Mouse (Mus musculus): ENCODE results near the gene Slc5a5.
A peak's percentile ranks its signal among the peaks of the same experiment; 100 is the strongest.

Gene Slc5a5

GRCm38 (mm10) chr8:70892022-70892895 is at the start of gene Slc5a5:
Slc5a5 (minus strand) TSS chr8:70892757.
- DNase-seq, result no peak

DNA sequence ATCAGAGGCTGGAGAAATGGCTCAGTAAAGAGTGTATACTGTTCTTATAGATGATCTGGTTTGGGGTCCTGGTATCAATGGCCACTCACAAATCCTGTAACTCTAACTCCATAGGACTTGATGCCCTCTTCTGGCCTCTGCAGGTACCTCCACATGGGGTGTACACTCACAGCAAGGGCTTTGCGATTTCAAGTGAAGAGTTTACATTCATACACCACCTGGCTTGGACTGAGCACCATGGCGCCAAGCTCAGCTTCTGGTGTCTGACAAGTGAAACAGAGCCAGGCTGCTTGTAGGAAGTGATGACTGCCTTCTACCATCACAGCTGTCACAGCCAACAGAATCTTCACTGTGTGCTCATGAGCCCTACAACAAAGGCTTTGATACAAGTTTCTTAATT is 48.9 kb upstream of the Slc5a5 start:
- peak; percentile 38 for DNase-seq

DNA sequence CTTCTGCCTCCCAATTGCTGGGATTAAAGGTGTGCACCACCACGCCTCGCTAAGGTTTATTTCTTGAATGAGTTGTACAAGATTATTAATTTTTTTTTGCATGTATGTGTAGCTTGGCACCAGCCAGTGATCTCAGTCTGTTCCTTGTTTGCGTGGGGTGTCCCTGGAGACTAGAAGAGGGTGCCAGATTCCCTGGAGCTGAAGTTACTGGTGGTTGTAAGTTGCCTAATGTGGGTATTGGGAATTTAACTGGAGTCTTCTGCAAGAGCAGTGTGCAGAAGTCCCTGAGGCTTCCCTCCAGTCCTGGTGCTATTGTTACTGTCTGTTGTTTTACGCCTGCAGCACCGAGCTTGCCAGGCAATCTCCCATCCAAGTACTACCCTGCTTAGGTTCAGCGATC is 44.6 kb upstream of the Slc5a5 start:
- peak; percentile 45 for DNase-seq

DNA sequence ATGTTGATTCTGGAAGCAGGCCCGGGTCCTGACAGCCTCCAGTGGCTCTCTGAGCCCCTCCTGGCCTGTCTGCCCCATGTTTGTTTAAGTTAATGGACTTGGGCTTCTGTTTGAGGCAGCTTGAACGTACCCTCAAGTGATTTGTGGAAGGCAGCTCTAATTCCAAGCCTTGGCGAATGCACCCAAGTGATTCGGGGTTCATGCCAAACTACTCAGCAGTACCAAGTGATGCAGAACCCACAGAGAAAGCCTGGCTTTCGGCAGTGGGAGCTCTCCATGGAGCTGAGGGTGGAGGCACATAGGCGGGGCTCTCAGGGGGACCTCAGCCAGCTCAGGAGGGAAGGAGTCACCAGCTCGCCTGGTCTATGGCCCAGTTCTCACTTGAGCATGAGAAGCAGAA is 42.2 kb upstream of the Slc5a5 start:
- peak; percentile 40 for DNase-seq

DNA sequence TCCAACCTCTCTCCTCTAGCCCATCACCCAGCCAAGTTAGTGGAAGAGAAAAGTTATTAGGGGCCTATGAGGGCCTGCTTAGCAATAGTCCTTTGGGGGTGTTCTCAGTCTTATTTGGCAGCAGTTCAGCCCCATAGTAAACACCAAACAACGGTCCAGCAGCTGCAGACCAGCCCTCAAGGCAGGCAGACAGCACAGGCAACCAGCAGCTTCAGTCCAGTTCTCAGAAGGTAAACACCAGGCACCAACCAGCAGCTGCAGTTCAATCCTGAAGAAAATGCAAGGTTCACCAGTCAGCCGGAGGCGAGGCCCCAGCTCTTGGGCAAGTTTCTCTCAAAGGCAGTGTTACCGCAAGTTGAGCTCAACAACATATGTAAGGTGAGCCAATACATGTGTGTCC is 40.5 kb upstream of the Slc5a5 start:
- no peak for DNase-seq

GRCm38 (mm10) chr8:70931731-70932130 is 39.2 kb upstream of the Slc5a5 start:
- DNase-seq, result no peak

DNA sequence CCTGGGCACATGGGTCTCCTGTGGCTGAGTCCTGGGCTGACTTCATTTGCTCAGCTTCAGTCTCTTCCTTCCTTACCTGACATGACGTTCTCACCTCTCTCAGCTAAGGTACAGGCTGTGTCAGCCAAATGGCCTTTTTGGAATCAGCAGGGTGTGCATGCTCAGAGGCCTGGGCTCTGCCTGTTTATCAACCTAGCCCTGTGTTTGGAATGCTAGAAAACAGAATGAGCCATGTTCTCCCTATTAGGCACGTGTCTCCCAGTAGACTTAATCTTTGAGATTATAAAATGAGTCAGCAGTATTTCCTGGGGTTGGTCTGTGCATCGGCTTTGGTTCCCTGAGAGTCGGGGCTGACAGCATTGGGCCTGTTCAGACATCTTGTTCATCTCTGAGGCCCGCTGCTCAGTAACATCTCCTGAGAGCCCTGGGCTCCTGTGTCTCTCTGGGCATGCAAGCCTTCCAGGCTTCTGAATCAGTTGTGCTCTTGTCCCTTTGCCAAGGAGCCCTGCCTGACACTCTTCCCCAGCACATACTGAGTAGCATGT is 36.3 kb upstream of the Slc5a5 start:
- peak; percentile 0 for DNase-seq

- peak; percentile 2 for DNase-seq
Measured at GRCm38 (mm10) chr8:70928096-70928495, 35.5 kb upstream of the Slc5a5 start.

DNA sequence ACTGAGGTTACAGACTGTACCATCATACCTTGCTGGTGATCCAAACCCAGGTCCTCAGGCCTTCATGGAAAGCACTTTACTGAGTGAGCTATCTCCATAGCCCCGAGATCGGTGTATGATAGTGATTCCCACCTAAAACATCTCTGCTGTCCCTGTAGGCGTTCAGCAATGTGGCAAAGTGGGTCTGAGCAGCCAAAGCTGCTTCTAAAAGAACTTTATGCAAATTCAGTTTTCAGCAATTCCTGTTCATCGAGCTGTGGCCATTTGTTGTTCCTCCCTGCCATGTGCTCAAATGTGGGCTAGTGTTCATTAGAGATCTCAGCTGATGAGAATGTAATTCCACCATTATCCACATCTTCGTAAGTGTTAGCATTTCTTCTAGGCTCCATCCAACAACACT is 33.8 kb upstream of the Slc5a5 start:
- DNase-seq, result peak; percentile 61

DNA sequence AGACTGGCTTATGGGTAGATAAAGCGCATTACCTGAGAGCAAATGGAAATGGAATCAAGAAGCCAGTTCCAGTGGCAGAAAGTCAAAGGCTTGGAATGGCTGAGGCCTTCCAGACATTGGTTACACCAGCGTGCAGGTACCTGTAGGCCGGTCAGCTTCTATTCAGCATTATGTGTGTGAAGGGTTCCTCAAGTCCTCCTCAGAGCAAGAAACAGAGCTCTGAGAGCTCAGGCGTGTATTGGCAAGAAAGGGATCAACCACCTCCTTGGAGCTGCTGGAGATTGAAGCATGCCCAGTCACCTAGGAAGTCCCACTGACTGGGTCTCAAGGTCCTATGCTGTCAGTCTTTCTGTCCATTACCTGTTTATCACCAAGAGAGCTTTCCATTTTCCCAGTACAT is 33.2 kb upstream of the Slc5a5 start:
- DNase-seq, result no peak

- DNase-seq, result peak; percentile 1
Measured at GRCm38 (mm10) chr8:70924151-70924550, 31.6 kb upstream of the Slc5a5 start.

- no peak for DNase-seq
Measured at GRCm38 (mm10) chr8:70920049-70920922, 27.7 kb upstream of the Slc5a5 start.

- DNase-seq, result no peak
Measured at GRCm38 (mm10) chr8:70914704-70915103, 22.1 kb upstream of the Slc5a5 start.

- DNase-seq, result no peak
Measured at GRCm38 (mm10) chr8:70913523-70913922, 21.0 kb upstream of the Slc5a5 start.

GRCm38 (mm10) chr8:70912955-70913354 is 20.4 kb upstream of the Slc5a5 start:
- DNase-seq, result no peak

GRCm38 (mm10) chr8:70911596-70911995 is 19.0 kb upstream of the Slc5a5 start:
- no peak for DNase-seq

DNA sequence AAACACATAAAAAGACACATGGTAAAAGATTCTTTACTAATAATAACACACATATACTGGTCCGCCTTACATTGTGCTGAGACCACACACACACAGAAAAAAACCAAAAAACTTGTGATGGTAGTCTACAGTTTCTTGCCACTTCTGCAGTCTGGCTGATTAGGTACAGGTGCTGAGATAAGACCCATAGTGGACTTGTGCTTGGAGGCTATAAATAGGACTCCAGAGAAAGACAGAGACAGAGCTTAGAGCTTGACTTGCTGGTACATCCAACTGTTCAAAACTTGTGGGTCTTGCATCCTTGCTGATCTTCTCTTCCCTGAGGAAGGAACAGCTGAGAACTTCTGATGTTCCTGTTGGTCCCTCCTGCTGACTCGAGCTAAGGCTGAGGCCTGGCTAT is 15.0 kb upstream of the Slc5a5 start:
- no peak for DNase-seq

- DNase-seq, result peak; percentile 83
Measured at GRCm38 (mm10) chr8:70905831-70906736, 13.5 kb upstream of the Slc5a5 start, which contains the start of gene Map1s. Map1s (plus strand) TSS chr8:70905932.

GRCm38 (mm10) chr8:70905463-70905830 is 12.9 kb upstream of the Slc5a5 start:
- no peak for DNase-seq

DNA sequence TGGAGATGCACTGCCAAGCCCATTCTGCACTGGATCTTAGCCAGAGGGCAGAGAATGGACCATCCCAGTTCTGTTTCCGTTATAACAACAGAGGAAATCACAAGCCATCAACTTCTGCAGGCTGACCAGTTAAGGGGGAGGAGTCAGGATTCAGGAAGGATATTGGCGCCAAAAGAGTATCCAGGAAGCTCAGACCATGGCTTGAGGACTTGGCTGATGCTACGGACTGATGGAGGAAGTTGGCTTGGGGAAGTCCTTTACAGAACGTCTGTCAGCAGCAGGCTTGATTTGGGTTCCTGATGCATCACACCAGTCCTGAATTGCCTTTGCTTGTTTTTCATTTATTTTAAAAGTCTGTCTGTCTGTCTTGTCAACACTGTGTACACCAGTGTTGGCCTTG is 12.0 kb upstream of the Slc5a5 start:
- DNase-seq, result peak; percentile 75

GRCm38 (mm10) chr8:70903582-70903981 is 11.0 kb upstream of the Slc5a5 start:
- DNase-seq, result no peak

- DNase-seq, result no peak
Measured at GRCm38 (mm10) chr8:70903112-70903511, 10.6 kb upstream of the Slc5a5 start.

All from layer of hippocampus, adult 9-11 months (tissue).